Mouse (Mus musculus): ENCODE measurements around the gene St3gal3. TPM values are rescaled to one million over a fixed set of nuclear protein-coding genes. Genes with fewer than 3 reads are reported as not detected.

Gene St3gal3
- total and polyA plus RNA-seq, 2 experiments from 2014 or later = 11.8 to 50.9 TPM

- WGBS = 71% methylated on average over 5 of the region's 5 CpGs
- ATAC-seq = no peak
- no peaks in the 10 kb centered on the region for H3K4me1 ChIP-seq (ENCODE audit: insufficient read depth, low read length)
These were observed 160.0 kb downstream of the St3gal3 start for GRCm38 (mm10) chr4:117974719-117975118.

GRCm38 (mm10) chr4:117972999-117973398 is 161.7 kb downstream of the St3gal3 start:
- Histone ChIP-seq H3K9me3 (ENCODE audit: low read length) (no peaks in the 10 kb centered on the region), H3K27ac (no peak overlapping the region), H3K27me3 (ENCODE audit: insufficient read depth, low read length) (no peaks in the 10 kb centered on the region), H3K4me2 (ENCODE audit: low read depth, low read length) (no peak overlapping the region), H3K4me1 (ENCODE audit: insufficient read depth, low read length) (no peaks in the 10 kb centered on the region), H3K36me3 (ENCODE audit: insufficient read depth, low read length) (no peaks in the 10 kb centered on the region), H3K4me3 (ENCODE audit: low read length) (no peak overlapping the region), H3K9ac (replicated peaks; ENCODE audit: low read length) (no peak overlapping the region)
- ATAC-seq (no peak), DNase-seq (ENCODE audit: low spot score) (no peak)
- WGBS = 66% methylated on average over 10 of the region's 10 CpGs
- TF ChIP-seq CTCF (IDR thresholded peaks at IDR 0.05; ENCODE audit: low read depth) = no peak

More at GRCm38 (mm10) chr4:117974719-117975118, 160.0 kb downstream of the St3gal3 start:
- Histone ChIP-seq H3K27ac (no peak overlapping the region), H3K9me3 (ENCODE audit: low read length) (no peaks in the 10 kb centered on the region), H3K9ac (replicated peaks; ENCODE audit: low read length) (no peak overlapping the region), H3K4me2 (ENCODE audit: low read depth, low read length) (no peak overlapping the region), H3K27me3 (ENCODE audit: insufficient read depth, low read length) (no peaks in the 10 kb centered on the region), H3K4me3 (ENCODE audit: low read length) (no peak overlapping the region), H3K36me3 (ENCODE audit: insufficient read depth, low read length) (no peaks in the 10 kb centered on the region)
- DNase-seq (ENCODE audit: low spot score) = no peak
- TF ChIP-seq CTCF (IDR thresholded peaks at IDR 0.05; ENCODE audit: low read depth) = no peak

- Histone ChIP-seq H3K4me2 (ENCODE audit: low read depth, low read length) (no peak overlapping the region), H3K4me3 (ENCODE audit: low read length) (no peak overlapping the region), H3K9me3 (ENCODE audit: low read length) (no peaks in the 10 kb centered on the region), H3K27me3 (ENCODE audit: insufficient read depth, low read length) (no peaks in the 10 kb centered on the region), H3K9ac (replicated peaks; ENCODE audit: low read length) (no peak overlapping the region), H3K27ac (no peak overlapping the region), H3K36me3 (ENCODE audit: insufficient read depth, low read length) (no peaks in the 10 kb centered on the region), H3K4me1 (ENCODE audit: insufficient read depth, low read length) (no peaks in the 10 kb centered on the region)
- WGBS = 84% methylated on average over 14 of the region's 14 CpGs
- no peak for DNase-seq (ENCODE audit: low spot score)
- no peak for TF ChIP-seq CTCF (IDR thresholded peaks at IDR 0.05; ENCODE audit: low read depth)
- ATAC-seq = no peak
These were observed 170.2 kb downstream of the St3gal3 start for GRCm38 (mm10) chr4:117964346-117965025.

- H3K27me3 ChIP-seq (ENCODE audit: insufficient read depth, low read length) = no peaks in the 10 kb centered on the region
- no peak overlapping the region for H3K4me3 ChIP-seq (ENCODE audit: low read length)
- H3K9me3 ChIP-seq (ENCODE audit: low read length) = no peaks in the 10 kb centered on the region
- 0 out of 2 replicates have a peak, but pooled peaks cover 4% of the 10 kb centered on the region for H3K36me3 ChIP-seq (ENCODE audit: insufficient read depth, low read length)
- no peak overlapping the region for H3K9ac ChIP-seq (replicated peaks; ENCODE audit: low read length)
- DNase-seq (ENCODE audit: low spot score) (peak; percentile 19), ATAC-seq (no peak)
- no peak overlapping the region for H3K4me2 ChIP-seq (ENCODE audit: low read depth, low read length)
- no peak for TF ChIP-seq CTCF (IDR thresholded peaks at IDR 0.05; ENCODE audit: low read depth)
- 59% methylated on average over 4 of the region's 4 CpGs for WGBS
- H3K4me1 ChIP-seq (ENCODE audit: insufficient read depth, low read length) = no peaks in the 10 kb centered on the region
- H3K27ac ChIP-seq = no peak overlapping the region
These were observed 177.2 kb downstream of the St3gal3 start for GRCm38 (mm10) chr4:117957492-117957891.

- no peak for ATAC-seq
- Histone ChIP-seq H3K9ac (replicated peaks; ENCODE audit: low read length) (no peak overlapping the region), H3K36me3 (ENCODE audit: insufficient read depth, low read length) (0 out of 2 replicates have a peak, but pooled peaks cover 3% of the 10 kb centered on the region), H3K27ac (no peak overlapping the region), H3K4me2 (ENCODE audit: low read depth, low read length) (no peak overlapping the region), H3K4me1 (ENCODE audit: insufficient read depth, low read length) (0 out of 2 replicates have a peak, but pooled peaks cover 4% of the 10 kb centered on the region), H3K4me3 (ENCODE audit: low read length) (no peak overlapping the region), H3K27me3 (ENCODE audit: insufficient read depth, low read length) (no peaks in the 10 kb centered on the region), H3K9me3 (ENCODE audit: low read length) (no peaks in the 10 kb centered on the region)
- no peak for TF ChIP-seq CTCF (IDR thresholded peaks at IDR 0.05; ENCODE audit: low read depth)
- WGBS = 55% methylated on average over 7 of the region's 7 CpGs
- DNase-seq (ENCODE audit: low spot score) = peak; percentile 20
These were observed 187.2 kb downstream of the St3gal3 start for GRCm38 (mm10) chr4:117947493-117947892.

GRCm38 (mm10) chr4:117946639-117947305 is 187.9 kb downstream of the St3gal3 start:
- no peaks in the 10 kb centered on the region for H3K36me3 ChIP-seq (ENCODE audit: insufficient read depth, low read length)
- no peak overlapping the region for H3K9ac ChIP-seq (replicated peaks; ENCODE audit: low read length)
- ATAC-seq = no peak
- H3K4me3 ChIP-seq (ENCODE audit: low read length) = no peak overlapping the region
- 0 out of 2 replicates have a peak, but pooled peaks cover 4% of the 10 kb centered on the region for H3K4me1 ChIP-seq (ENCODE audit: insufficient read depth, low read length)
- no peak overlapping the region for H3K4me2 ChIP-seq (ENCODE audit: low read depth, low read length)
- 80% methylated on average over 11 of the region's 11 CpGs for WGBS
- DNase-seq (ENCODE audit: low spot score) = no peak
- H3K27ac ChIP-seq = no peak overlapping the region
- no peak for TF ChIP-seq CTCF (IDR thresholded peaks at IDR 0.05; ENCODE audit: low read depth)
- no peaks in the 10 kb centered on the region for H3K9me3 ChIP-seq (ENCODE audit: low read length)
- H3K27me3 ChIP-seq (ENCODE audit: insufficient read depth, low read length) = no peaks in the 10 kb centered on the region

GRCm38 (mm10) chr4:117943317-117943716 is 191.4 kb downstream of the St3gal3 start:
- DNase-seq (ENCODE audit: low spot score) = no peak
- no peak overlapping the region for H3K4me3 ChIP-seq (ENCODE audit: low read length)
- H3K4me2 ChIP-seq (ENCODE audit: low read depth, low read length) = no peak overlapping the region
- no peak for ATAC-seq
- 41% methylated on average over 5 of the region's 5 CpGs for WGBS
- H3K4me1 ChIP-seq (ENCODE audit: insufficient read depth, low read length) = 0 out of 2 replicates have a peak, but pooled peaks cover 4% of the 10 kb centered on the region
- no peaks in the 10 kb centered on the region for H3K27me3 ChIP-seq (ENCODE audit: insufficient read depth, low read length)
- no peak overlapping the region for H3K27ac ChIP-seq
- TF ChIP-seq CTCF (IDR thresholded peaks at IDR 0.05; ENCODE audit: low read depth) = no peak
- no peaks in the 10 kb centered on the region for H3K36me3 ChIP-seq (ENCODE audit: insufficient read depth, low read length)
- H3K9me3 ChIP-seq (ENCODE audit: low read length) = no peaks in the 10 kb centered on the region
- H3K9ac ChIP-seq (replicated peaks; ENCODE audit: low read length) = no peak overlapping the region

All from hindbrain, postnatal 0 days (tissue).